Mouse (Mus musculus) left cerebral cortex, postnatal 14 days (tissue): Measurements from ENCODE around the gene Gm13271. TPM values are rescaled to one million over a fixed set of nuclear protein-coding genes. Genes with fewer than 3 reads are reported as not detected.
"Not testable (repeated sequence)": the region's sequence is repeated elsewhere in the genome, so short reads cannot be mapped to it uniquely, and the experiment has no call there.

ENCODE experiments used
- DNase-seq, 2 experiments: peaks; one replicate each; pipeline ENCODE4 v3.0.0; 2021 to 2022; ENCODE audit warnings: low spot score in 2 of 2, mixed read lengths in 1 of 2
- intact Hi-C: fragments of 180-260 bp; cut with DNase I; formaldehyde crosslinking; loops from one replicate; pipeline ENCODE4 v1.15.1; 2025
- long read RNA-seq, 2 experiments: library from polyadenylated mRNA; stranded (forward); transcript quantifications; one replicate each; pipeline ENCODE4 v2.0.0; 2021
- total RNA-seq, 2 experiments: library from RNA; stranded (reverse); gene quantifications; 2 replicates each; pipeline ENCODE4 v1.2.3; 2021

Gm13271 gene
- not detected for total RNA-seq
- long read RNA-seq, experiment 1 = 0 reads
- long read RNA-seq, experiment 2 = 0 reads

DNA sequence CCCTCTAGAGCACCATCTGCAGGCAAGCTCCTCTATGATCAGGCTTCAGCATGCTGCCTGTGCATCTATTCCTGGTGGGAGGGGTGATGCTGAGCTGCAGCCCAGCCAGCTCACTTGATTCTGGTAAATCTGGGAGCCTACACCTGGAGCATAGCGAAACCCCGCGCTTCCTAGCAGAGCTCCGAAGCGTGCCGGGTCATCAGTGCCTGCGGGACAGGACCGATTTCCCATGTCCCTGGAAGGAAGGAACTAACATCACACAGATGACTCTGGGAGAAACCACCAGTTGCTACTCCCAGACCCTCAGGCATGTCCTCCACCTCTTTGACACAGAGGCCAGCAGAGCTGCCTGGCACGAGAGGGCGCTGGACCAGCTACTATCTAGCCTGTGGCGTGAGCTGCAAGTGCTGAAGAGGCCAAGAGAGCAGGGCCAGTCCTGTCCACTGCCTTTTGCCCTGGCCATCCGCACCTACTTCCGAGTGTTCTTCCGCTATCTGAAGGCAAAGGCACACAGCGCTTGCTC lies at the start of gene Gm13271:
Gm13271 (plus strand) TSS at position 51 of the 523 bp plus-strand sequence.
- DNase-seq = peak; percentile 65 to 66
- intact Hi-C loops = not testable (repeated sequence)

DNA sequence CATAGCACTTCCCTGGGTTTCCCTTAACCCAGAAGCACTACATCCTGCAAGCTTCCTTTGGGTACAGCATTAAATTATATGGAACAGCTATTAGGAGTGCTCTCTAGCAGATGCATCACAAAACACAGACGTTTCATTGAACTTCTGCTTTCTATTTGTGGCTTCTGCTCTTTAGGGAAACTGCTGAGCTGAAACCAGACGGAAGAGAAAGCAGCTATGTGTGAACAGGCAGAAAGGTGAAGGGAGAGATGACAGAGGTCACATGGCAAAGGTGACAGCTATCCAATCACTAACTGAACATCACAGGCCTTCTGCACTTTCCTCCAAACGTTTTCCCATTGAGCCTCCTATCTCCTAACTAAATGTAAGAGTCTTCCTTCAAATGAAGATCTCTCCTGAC lies 48.7 kb upstream of the Gm13271 start:
- intact Hi-C loops = no loop called here
- DNase-seq = no peak

DNA sequence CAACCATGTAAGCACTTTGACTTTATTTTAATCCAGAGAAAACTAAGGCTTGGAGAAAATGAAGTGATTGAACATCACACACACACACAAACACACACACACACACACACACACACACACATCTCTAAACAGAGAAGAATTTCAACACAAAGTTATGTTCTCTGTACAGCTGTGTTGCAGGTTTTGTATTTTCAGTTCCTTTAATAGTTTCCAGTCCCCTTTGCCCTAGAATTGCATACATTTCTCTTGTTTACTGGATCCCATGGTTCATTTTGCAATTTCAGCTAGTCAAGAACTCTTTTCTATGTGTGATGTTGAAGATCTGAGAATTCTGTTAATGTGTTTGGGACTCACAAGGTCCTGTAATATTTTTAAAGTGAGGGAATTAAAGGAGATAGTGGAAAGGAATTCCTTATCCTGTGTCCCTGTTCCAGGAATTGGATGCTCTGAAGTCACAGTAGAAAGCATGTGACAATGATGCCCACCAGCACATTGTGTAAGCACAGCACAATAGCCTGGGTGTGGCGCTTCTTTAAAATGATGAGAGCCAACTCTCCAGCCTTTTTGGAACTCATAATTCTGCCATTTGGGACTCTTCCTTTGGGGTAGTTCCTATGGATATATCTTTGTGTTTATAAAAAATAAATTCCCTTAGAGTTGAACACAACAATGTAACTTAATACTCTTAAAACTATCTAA lies 47.4 kb upstream of the Gm13271 start:
- DNase-seq = no peak
- intact Hi-C loops = no loop called here

DNA sequence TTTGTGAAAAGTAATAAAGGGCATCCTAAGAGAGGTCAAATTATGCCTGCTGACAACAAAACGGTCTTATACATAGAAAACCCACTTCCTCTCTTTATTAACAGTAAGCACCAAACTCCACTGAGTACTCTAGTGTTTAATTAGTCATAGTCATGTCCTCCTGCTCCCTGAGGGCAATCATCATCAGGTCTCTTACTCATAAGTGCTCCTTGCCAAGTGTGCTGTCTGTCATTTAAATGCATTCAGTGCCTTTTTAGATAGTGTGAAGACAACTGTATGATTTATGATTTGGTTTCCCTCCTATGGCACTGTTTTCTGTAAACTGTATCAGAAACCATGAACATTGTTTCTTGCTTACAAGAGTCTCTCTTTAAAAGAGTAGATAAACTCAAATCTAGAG lies 40.4 kb upstream of the Gm13271 start:
- intact Hi-C loops = no loop called here
- DNase-seq = no peak

DNA sequence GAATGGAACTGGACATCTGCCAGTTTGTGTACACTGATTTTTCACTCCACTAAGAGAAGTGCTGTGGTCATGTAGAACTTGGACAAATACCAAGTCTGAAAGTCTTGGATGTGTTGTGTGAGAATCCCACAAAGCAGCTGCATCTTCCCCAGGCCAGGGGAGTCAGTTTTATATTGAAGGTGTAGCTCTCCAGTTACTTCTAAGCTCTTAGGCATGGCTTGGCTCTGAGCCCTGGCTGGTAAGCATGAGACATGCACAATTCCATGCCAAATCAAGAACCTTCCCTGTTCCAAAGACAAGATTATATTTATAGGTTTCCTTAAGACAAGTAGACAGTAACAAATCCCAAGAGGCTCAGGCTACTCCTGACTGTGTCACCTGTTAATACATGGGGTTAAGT lies 39.6 kb upstream of the Gm13271 start:
- DNase-seq = no peak
- intact Hi-C loops = no loop called here

DNA sequence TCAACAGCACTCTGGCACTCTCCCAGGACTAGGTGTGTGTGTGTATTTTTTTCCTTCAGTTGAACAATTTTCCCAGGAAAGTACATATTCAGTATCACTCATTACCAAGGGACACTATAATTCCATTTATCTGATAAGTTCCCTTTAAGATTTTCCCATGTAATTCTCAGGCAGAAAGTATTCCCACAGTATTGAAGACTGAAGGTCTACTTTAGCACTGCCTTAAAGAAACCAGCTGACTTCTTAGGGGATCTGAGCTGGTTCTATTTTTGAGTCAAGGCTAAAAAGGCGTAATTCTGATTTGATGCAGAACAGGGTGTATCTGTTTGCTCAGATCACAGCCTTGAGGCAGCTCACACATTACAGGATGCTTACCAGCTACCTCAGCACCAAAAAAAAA lies 36.0 kb upstream of the Gm13271 start:
- intact Hi-C loops = no loop called here
- no peak for DNase-seq

DNA sequence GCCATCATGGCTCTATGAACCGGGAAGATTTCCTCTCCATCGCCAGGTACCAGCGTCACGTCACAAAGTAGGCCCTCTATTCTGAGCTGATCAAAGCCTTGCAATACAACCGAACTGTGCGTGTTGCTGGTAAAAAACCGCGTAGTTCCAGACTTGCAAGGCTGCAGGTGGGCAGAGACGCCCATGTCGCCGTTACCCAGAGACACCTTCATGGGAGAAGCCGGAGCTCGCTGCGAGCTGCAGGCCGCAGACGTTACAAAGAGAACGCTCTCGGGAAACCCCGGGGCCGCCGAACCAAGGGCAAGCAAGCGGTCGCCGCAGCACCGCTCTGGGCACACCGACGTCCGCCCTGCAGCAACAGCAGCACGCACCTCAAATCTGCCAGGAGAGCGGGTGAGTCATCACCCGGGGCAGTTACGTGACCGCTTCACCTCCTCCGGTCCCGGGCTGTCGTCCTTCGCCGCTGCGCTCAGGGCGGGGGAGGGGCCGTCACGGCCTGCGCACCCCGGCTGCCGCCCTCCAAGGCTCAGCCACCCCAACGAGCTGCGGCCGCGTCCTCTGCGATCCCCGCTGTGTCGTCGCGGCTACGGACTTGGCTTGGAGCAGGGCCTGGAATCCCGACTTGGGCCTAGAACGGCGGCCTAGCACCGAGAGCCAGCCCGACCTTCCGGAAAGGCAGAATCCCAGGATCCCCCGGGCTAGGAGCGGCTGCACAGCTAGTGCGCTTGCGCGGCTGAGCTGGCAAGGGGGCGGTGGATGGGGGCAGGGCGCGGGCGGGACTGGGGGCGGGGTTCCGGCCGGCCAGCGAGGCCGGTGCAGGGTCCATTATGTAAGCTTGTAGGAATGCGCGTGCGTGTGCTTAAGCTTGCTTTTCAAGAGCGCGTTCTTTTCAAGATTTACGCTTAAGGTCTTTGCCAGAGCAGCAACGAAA lies 32.6 kb upstream of the Gm13271 start, which contains the start of the genes Gm26566 and Klhl9:
Gm26566 (plus strand) TSS at position 15 of the 931 bp plus-strand sequence.
Klhl9 (minus strand) TSS at position 675 of the 931 bp plus-strand sequence.
- DNase-seq = peak; percentile 87 to 89
- intact Hi-C loops = no loop called here

DNA sequence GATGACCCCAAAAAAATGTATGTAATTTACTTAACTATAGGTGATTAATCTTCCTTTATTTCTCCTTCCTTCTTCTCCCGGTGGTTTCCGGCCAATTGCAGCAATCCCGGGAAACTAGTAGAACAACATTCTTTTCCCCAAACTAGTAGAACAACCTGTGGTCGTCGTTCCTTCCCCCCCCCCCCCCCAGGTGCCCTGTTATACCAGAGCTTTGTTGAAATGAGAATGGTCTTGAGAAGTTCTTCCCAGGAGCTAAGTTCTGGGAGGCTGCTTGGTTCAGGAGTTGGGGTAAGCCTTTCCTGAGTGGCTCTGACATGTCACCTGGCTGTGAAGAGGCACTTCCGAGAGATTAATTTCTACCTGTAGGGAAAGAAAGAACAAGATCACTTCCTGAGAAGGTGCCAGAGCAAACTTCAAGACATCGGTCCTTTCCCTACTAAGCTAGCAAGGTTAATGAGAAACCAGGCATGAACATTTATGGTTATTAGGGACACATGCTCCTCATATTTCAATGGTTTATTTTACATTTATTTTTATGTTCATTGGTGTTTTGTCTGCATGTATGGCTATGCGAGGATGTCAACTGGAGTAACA lies 31.1 kb upstream of the Gm13271 start:
- intact Hi-C loops = no loop called here
- no peak for DNase-seq

DNA sequence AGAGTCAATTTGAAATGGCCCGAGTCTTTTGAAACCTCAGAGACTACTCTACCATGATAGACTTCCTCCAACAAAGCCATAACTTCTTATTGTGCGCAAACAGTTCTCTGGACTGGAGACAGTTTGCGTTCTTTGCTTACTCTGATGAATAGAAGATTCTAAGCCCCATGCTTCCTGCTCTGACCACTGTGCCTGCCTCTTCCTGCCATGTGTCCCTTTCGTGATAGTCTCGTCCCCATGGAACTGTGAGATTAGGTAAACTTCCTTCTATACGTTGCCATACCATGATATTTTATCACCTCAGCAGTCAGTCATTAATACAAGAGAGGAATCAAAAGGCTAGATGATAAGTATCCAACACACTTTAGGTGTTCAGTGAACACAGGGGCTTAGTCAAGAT lies 27.9 kb upstream of the Gm13271 start:
- DNase-seq = no peak
- intact Hi-C loops = no loop called here

DNA sequence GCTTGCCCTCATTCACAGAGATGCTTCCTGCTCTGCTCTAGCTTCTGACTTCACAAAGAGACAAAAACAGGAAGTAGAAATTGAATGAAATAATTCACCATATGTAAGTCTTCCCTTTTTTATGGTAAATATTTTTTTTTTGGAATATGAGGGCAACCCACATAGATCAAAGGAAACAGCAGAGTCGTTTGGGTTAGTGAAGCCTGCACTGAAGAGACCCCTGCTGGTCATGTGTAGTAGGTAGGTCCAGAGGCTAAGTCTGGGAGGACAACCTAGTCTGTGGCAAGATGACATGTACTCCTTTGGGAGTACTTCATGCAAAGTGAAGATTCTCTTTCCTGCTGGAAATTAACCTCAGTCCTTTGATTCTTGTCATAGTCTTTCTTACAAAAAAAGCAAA lies 27.3 kb upstream of the Gm13271 start:
- DNase-seq = peak in 1 of 2 experiments; percentile 17
- intact Hi-C loops = no loop called here

DNA sequence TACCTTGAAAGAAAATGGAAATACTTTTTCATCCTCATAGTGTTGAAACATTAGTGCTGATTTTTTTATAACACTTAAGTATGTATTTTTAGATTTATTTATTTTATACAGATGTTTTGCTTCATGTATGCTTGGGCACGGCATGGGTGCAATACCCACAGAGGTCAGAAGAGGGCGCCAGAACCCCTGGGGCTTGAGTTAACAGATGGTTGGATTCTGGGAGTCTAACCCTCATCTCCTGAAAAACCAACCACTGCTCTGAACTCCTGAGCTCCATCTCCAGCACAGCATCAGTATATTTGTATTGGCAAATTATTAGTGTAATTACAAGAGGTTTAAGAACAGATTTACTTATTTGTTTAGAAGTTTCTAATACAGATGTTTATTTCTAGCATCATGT lies 16.2 kb upstream of the Gm13271 start:
- intact Hi-C loops = loop anchor here (5.0 kb wide), 1 partner anchor 41 kb away; no protein-coding TSS in a partner anchor
- peak in 1 of 2 experiments; percentile 39 for DNase-seq

DNA sequence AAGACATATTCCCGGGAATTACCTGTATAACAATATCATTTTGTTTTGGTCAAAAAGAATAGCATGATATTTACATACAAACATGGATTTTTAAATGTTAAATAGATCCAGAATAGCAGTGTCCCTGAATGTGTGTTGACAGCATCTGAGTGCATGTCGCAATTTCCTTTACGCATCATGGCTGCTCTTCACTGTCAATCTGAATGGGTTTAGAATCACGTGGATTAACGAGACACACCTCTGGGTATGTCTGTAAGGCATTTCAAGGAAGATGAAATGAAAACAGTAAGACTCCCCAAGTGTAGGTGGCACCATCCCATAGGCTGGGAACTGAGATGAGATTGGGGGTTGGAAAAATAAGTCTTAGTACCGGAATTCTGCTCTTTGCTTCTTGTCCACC lies 15.6 kb upstream of the Gm13271 start:
- no peak for DNase-seq
- intact Hi-C loops = loop anchor here (5.0 kb wide), 1 partner anchor 42 kb away; no protein-coding TSS in a partner anchor

DNA sequence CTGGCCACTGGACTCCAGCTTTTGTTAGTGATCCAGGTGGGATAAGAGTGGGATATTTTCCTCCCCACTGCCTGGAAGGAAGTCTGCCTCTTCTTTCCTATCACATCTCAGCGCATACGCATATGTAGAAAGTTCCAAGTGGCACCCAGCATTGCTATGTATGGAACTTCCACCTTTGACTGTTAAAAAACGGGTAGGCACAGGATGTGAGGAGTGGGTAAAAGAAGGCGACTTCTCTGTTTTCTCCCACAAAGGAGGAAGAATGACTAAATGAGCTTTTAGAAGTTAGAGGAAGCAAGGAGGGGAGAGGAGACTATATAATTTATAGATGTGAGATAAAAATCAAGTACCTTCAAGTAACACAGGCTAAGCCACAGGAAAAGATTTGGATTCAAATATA lies 13.2 kb upstream of the Gm13271 start:
- intact Hi-C loops = no loop called here
- DNase-seq = no peak

DNA sequence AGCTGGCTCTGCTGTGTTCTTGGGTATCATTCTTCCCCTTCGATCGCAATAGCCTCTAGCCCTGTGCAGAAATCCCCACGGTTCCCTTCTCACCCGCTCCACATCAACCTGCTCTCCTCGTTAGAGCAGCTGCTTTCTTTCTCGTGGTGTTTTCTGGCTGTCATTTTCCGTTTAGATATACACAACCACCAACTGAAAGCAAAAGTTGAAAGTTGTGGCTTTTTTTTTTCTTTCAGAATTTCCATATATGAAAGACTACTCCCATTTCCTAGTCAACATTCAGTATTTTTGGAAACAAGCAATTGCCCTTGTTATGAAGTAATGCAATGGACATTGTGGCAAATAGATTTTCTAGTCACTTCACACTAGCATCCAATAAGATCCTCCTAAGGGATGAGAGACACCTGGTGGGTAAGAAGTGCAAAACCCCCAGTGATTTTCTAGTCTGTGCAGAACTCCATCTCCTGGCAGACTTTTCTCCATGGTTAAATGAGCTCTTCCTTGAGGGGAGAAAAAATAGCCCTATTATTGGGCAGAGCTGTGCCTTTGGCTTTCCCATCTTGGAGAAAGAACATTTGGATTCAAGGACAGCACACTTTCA lies 11.8 kb upstream of the Gm13271 start:
- no peak for DNase-seq
- intact Hi-C loops = no loop called here

DNA sequence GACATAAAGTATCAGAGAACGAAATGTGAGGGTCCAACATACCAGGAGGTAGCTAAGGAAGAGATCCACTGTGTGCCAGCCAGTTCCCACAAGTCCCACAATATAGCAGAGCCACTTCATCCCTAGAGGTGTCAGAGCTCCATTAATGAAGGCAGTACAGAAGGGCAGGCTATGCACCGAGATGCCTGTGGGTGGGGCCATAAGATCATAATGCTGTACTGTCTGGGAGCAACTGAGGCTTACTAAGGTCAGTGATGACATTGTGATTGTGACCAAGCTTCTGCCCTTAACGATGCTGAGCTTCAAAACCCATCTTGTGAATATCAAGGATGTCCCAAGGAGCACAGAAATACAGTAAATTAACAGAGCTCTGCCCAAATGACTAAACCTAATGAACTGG lies 10.5 kb upstream of the Gm13271 start:
- DNase-seq = no peak
- intact Hi-C loops = no loop called here

DNA sequence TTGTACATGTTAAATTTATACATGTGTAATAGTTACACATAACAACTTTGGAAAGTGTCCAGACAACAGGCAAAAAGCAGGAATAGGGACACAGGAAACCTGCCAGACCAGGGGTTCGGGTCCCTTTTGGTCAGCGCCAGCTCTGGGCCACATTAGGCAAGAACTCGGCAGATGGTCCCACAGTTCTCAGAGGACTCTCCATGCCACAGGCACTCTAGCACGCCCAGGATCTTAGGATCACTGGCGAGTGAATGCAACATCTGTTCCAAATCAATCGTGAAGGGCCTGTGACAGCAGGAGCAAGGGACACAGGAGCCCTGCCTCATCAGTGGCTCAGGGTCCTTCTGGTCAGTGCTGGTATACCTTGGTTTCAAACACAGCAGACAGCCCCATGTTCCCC lies 4.7 kb upstream of the Gm13271 start:
- DNase-seq = no peak
- intact Hi-C loops = no loop called here

DNA sequence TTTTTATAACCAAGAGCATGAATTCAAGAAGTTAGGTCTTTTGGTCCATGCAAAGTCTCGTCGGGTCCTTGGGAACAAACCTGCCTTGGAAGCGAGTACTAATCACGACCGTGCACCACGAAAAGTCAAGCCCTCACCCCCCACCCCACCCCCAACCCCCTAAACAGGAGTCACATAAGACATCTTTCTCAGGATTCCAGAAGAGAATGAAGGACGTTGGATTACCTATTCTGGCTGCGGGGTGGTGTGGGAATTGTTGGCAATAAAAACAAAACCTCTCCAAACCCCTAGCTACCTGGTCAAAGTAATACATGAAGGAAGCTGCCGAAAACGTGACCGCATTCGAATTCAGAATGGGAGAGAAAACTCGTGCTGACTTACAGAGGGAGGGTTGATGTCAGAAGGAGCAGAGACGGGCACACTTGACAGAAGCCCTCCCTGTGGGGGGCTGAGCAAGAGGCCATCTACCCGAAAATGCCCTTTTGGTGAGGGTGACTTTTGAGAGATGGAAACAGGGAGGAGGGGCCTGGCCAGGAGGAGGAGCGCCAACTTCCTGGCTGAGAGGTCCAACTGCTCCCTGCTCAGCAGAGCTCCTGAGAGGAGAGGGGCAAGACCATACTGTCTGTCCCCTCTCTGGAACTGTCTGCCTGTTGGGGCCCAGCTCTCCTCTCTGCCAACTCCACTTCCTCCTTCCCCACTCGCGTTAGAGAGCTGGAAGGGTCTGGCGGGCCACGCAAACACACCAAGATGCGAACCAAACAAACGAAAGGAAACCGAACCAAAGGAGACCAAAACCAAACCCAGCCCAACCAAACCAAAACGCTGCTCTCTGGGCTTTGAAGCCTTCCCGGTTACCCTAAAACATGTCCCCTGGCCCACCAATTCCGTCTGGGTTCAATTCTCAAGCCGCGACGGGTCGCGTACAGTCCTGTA lies 2.2 kb downstream of the Gm13271 start:
- intact Hi-C loops, DNase-seq: not testable (repeated sequence)

DNA sequence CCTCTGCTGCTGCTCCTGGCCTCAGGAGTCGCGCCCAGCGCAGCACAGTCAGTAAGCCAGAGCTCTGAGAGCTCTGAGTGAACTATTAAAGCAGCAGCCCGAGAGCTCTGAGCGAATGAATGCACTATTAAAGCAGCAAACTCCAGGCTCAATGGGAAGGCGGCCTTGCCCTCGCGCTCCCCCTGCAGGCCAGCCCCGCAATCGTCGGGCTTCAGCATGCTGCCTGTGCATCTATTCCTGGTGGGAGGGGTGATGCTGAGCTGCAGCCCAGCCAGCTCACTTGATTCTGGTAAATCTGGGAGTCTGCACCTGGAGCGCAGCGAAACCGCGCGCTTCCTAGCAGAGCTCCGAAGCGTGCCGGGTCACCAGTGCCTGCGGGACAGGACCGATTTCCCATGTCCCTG lies 3.0 kb downstream of the Gm13271 start:
- intact Hi-C loops = not testable (repeated sequence)
- peak; percentile 89 for DNase-seq
